27 mouse cellular contexts compared by ENCODE assay signal in the genomic region with DNA sequence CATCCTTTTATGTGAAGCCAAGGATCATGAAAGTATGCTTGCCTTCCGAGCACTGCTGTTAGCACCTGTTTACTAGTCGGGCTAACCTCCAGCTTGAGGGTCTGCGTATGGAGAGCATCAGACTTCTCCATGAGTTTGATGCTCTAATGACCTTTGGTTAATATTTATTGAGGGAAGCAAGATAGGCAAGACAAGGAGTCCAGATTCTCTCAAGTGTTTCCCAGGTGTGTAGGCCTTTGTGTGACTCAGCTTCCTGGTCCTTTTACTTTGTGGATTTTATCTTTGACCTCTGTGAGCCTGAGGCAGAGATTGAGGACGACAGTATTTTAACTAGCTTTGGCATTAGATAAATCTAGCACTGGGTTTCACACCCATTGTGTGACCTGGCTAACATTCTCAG. TPM values are rescaled to one million over a fixed set of nuclear protein-coding genes. Genes with fewer than 3 reads are reported as not detected.
A peak's percentile ranks its signal among the peaks of the same experiment; 100 is the strongest.
DNase-seq lines count a peak whose midpoint lies in the region; ATAC-seq and TF ChIP-seq lines count a peak whose summit lies in the region.
"Had no signal": no experiment of that assay in that cellular context is flagged by ENCODE, and none has a peak within 500 bp of the region (broad histone marks: within the 10 kb centered on the region; RNA-seq: fewer than 3 reads in every experiment).

No protein-coding gene starts in this region.

- H3K9me3 ChIP-seq in intestine, embryonic 14.5 days (ENCODE audit: control insufficient read depth, low read length): no peaks in the 10 kb centered on the region
- H3K9me3 ChIP-seq in stomach, postnatal 0 days (ENCODE audit: control insufficient read depth, low read length): no peaks in the 10 kb centered on the region
- H3K9me3 ChIP-seq in limb, embryonic 10.5 days (replicated peaks): no peaks in the 10 kb centered on the region
- H3K9me3 ChIP-seq: embryonic facial prominence, embryonic 12.5 days; forebrain, embryonic 15.5 days; G1E had no signal

- WGBS in intestine, embryonic 14.5 days: 49% methylated on average over 4 of the region's 4 CpGs
- WGBS in small intestine, adult 2 months: 28% methylated on average over 4 of the region's 4 CpGs
- 48% methylated on average over 4 of the region's 4 CpGs for WGBS in stomach, postnatal 0 days
- WGBS in limb, embryonic 10.5 days: 81% methylated on average over 4 of the region's 4 CpGs

- ATAC-seq in intestine, embryonic 14.5 days (replicated peaks; ENCODE audit: low FRiP score, low TSS enrichment, low read depth): peak; percentile 74
- ATAC-seq in stomach, postnatal 0 days (ENCODE audit: low FRiP score, low TSS enrichment): peak; percentile 58; the same call in 1 of the 2 replicates
- ATAC-seq: CD4-positive, CD25-positive, alpha-beta regulatory T cell, adult 4 months; forebrain, embryonic 15.5 days had no signal

- TF ChIP-seq CTCF in small intestine, adult 2 months (IDR thresholded peaks at IDR 0.05; ENCODE audit: extremely low read depth, insufficient read length, insufficient replicate concordance, low read depth, low read length): no peak
- TF ChIP-seq CTCF in stomach, postnatal 0 days (IDR thresholded peaks at IDR 0.05; ENCODE audit: low read depth): no peak

- H3K9ac ChIP-seq in intestine, embryonic 14.5 days (ENCODE audit: low read length): no peak overlapping the region
- H3K9ac ChIP-seq in stomach, postnatal 0 days (ENCODE audit: low read length): no peak overlapping the region
- H3K9ac ChIP-seq: embryonic facial prominence, embryonic 12.5 days; forebrain, embryonic 15.5 days; heart, embryonic 12.5 days had no signal

- intact Hi-C loops in heart, postnatal 14 days (cut with DNase I): no loop called here

- DNase-seq in heart, adult 11 months: peak; percentile 44
- no peak for DNase-seq in heart, postnatal 14 days
- no peak for DNase-seq in intestine, embryonic 14.5 days (ENCODE audit: low spot score)
- DNase-seq in stomach, postnatal 0 days (ENCODE audit: low spot score): no peak
- DNase-seq in frontal cortex, postnatal 14 days (ENCODE audit: low spot score in 2 of 2): no peak
- DNase-seq in limb, embryonic 10.5 days (ENCODE audit: low spot score): no peak
- DNase-seq: adrenal gland, adult 8-10 months; adrenal gland, postnatal 36 days; B cell, adult 2 months; cerebellum, adult 11 months; cerebellum, adult 9-10 months; cerebellum, postnatal 25 days; gastrocnemius, postnatal 14 days; heart, postnatal 36 days had no signal

- H3K4me1 ChIP-seq in intestine, embryonic 14.5 days (replicated peaks; ENCODE audit: control insufficient read depth, insufficient read depth, low read length): no peaks in the 10 kb centered on the region; the same call in 1 of the 2 replicates
- H3K4me1 ChIP-seq in small intestine, adult 2 months (ENCODE audit: control insufficient read depth, insufficient read depth, insufficient read length, low read length): peaks cover 11% of the 10 kb centered on the region; the same call in 1 of the 2 replicates
- no peaks in the 10 kb centered on the region for H3K4me1 ChIP-seq in stomach, postnatal 0 days (replicated peaks; ENCODE audit: control insufficient read depth, insufficient read depth)
- no peaks in the 10 kb centered on the region for H3K4me1 ChIP-seq in limb, embryonic 10.5 days
- H3K4me1 ChIP-seq: embryonic facial prominence, embryonic 12.5 days; forebrain, embryonic 15.5 days had no signal

- no peak overlapping the region; the same call in 1 of the 2 replicates for H3K27ac ChIP-seq in intestine, embryonic 14.5 days (ENCODE audit: low read depth)
- H3K27ac ChIP-seq in small intestine, adult 2 months (ENCODE audit: insufficient read depth, low read depth, low read length): peak overlapping the region; percentile 91
- no peak overlapping the region for H3K27ac ChIP-seq in stomach, postnatal 0 days (replicated peaks)
- H3K27ac ChIP-seq in limb, embryonic 10.5 days: no peak overlapping the region
- H3K27ac ChIP-seq: embryonic facial prominence, embryonic 12.5 days; forebrain, embryonic 15.5 days had no signal

- peaks cover 12% of the 10 kb centered on the region; the same call in 1 of the 2 replicates for H3K36me3 ChIP-seq in intestine, embryonic 14.5 days (ENCODE audit: control insufficient read depth, insufficient read depth, low read length)
- peaks cover 22% of the 10 kb centered on the region for H3K36me3 ChIP-seq in small intestine, adult 2 months (ENCODE audit: control insufficient read depth, insufficient read depth, low read length)
- 0 out of 2 replicates have a peak, but pooled peaks cover 1% of the 10 kb centered on the region for H3K36me3 ChIP-seq in stomach, postnatal 0 days (ENCODE audit: control insufficient read depth, insufficient read depth, low read length)
- peaks cover 8% of the 10 kb centered on the region for H3K36me3 ChIP-seq in limb, embryonic 10.5 days

- H3K4me3 ChIP-seq in intestine, embryonic 14.5 days (ENCODE audit: low read depth, low read length): peak overlapping the region; percentile 21; the same call in 1 of the 2 replicates
- H3K4me3 ChIP-seq in small intestine, adult 2 months (ENCODE audit: low read depth, low read length): peak overlapping the region; percentile 10; the same call in 1 of the 2 replicates
- H3K4me3 ChIP-seq in stomach, postnatal 0 days (ENCODE audit: low read depth, low read length): no peak overlapping the region
- no peak overlapping the region for H3K4me3 ChIP-seq in limb, embryonic 10.5 days
- H3K4me3 ChIP-seq: embryonic facial prominence, embryonic 12.5 days; forebrain, embryonic 15.5 days; heart, embryonic 12.5 days had no signal

- TF ChIP-seq POLR2A in small intestine, adult 2 months (IDR thresholded peaks at IDR 0.05; ENCODE audit: low read depth, low read length): no peak

- H3K27me3 ChIP-seq in intestine, embryonic 14.5 days (replicated peaks; ENCODE audit: control insufficient read depth, insufficient read depth, low read length): no peaks in the 10 kb centered on the region
- H3K27me3 ChIP-seq in small intestine, adult 2 months (ENCODE audit: control insufficient read depth, insufficient read depth, low read length): no peaks in the 10 kb centered on the region
- no peaks in the 10 kb centered on the region for H3K27me3 ChIP-seq in stomach, postnatal 0 days (ENCODE audit: control insufficient read depth, insufficient read depth, low read length)
- no peaks in the 10 kb centered on the region for H3K27me3 ChIP-seq in limb, embryonic 10.5 days (ENCODE audit: low read depth, poor library complexity, severe bottlenecking)
- H3K27me3 ChIP-seq: embryonic facial prominence, embryonic 12.5 days; forebrain, embryonic 15.5 days; heart, embryonic 12.5 days had no signal

- TF ChIP-seq EP300 in stomach, postnatal 0 days (optimal IDR thresholded peaks at IDR 0.05): no peak

- H3K4me2 ChIP-seq in intestine, embryonic 14.5 days (ENCODE audit: low read length): peak overlapping the region; percentile 5; the same call in 1 of the 2 replicates
- H3K4me2 ChIP-seq in stomach, postnatal 0 days (replicated peaks; ENCODE audit: low read depth): no peak overlapping the region
- H3K4me2 ChIP-seq: embryonic facial prominence, embryonic 12.5 days; forebrain, embryonic 15.5 days; heart, embryonic 12.5 days had no signal

RNA-seq across cellular contexts. Expression of a gene that starts 1.6 kb away (rescaled TPM):
- not detected for total RNA-seq in heart, postnatal 14 days (2021)
- 86.0 and 95.7 TPM in 2 replicates for polyA plus RNA-seq in intestine, embryonic 14.5 days (2014; fragmentation: Nextera tagmentation; extraction: Ambion mirVana)
- polyA plus RNA-seq in small intestine, adult 2 months (2012; rRNA removed): 38.1 and 224 TPM in 2 replicates
- 0.21 and 1.0 TPM in 2 replicates for polyA plus RNA-seq in stomach, postnatal 0 days (2015; fragmentation: Nextera tagmentation; extraction: Ambion mirVana)
- 0.25 TPM in 1 of 2 replicates, not detected in the other for polyA plus RNA-seq in limb, embryonic 10.5 days (2016; fragmentation: Nextera tagmentation; extraction: Ambion mirVana)
- total RNA-seq: adrenal gland, adult 8-10 months; adrenal gland, postnatal 36 days; G1E; gastrocnemius, postnatal 14 days; heart, adult 8-10 months; heart, postnatal 36 days had no signal
- polyA plus RNA-seq: brain, embryonic 14.5 days; cortical plate, adult 2 months; embryonic facial prominence, embryonic 12.5 days; forebrain, embryonic 15.5 days; G1E; gonadal fat pad, adult 2 months; heart, embryonic 12.5 days; hindbrain, embryonic 11.5 days had no signal

RNA-seq across cellular contexts. Expression of a gene that starts 4.4 kb away (rescaled TPM):
- not detected for total RNA-seq in heart, postnatal 14 days (2021)
- not detected in 2 replicates for polyA plus RNA-seq in intestine, embryonic 14.5 days (2014; fragmentation: Nextera tagmentation; extraction: Ambion mirVana)
- polyA plus RNA-seq in small intestine, adult 2 months (2012; rRNA removed): not detected in 2 replicates
- polyA plus RNA-seq in stomach, postnatal 0 days (2015; fragmentation: Nextera tagmentation; extraction: Ambion mirVana): not detected in 2 replicates
- polyA plus RNA-seq in limb, embryonic 10.5 days (2016; fragmentation: Nextera tagmentation; extraction: Ambion mirVana): not detected in 2 replicates
- total RNA-seq: adrenal gland, adult 8-10 months; adrenal gland, postnatal 36 days; G1E; gastrocnemius, postnatal 14 days; heart, adult 8-10 months; heart, postnatal 36 days had no signal
- polyA plus RNA-seq: brain, embryonic 14.5 days; CD4-positive, CD25-positive, alpha-beta regulatory T cell, adult 4 months; cortical plate, adult 2 months; embryonic facial prominence, embryonic 12.5 days; forebrain, embryonic 11.5 days; forebrain, embryonic 15.5 days; G1E; gonadal fat pad, adult 2 months; heart, embryonic 12.5 days; heart, embryonic 16.5 days; hindbrain, embryonic 11.5 days had no signal

RNA-seq across cellular contexts. Expression of a gene that starts 42.0 kb away (rescaled TPM):
- total RNA-seq in heart, postnatal 14 days (2021): 100 to 1,000 TPM; 183 to 184 TPM
- 199 and 220 TPM in 2 replicates for polyA plus RNA-seq in intestine, embryonic 14.5 days (2014; fragmentation: Nextera tagmentation; extraction: Ambion mirVana)
- 22.3 and 31.7 TPM in 2 replicates for polyA plus RNA-seq in small intestine, adult 2 months (2012; rRNA removed)
- 149 and 151 TPM in 2 replicates for polyA plus RNA-seq in stomach, postnatal 0 days (2015; fragmentation: Nextera tagmentation; extraction: Ambion mirVana)
- polyA plus RNA-seq in limb, embryonic 10.5 days (2016; fragmentation: Nextera tagmentation; extraction: Ambion mirVana): 182 and 216 TPM in 2 replicates

Comparison
In these comparisons a context has a peak if more than half of its experiments do, and no peak if none do; other contexts are left out.
1. H3K4me3 ChIP-seq: peak in intestine, embryonic 14.5 days (single experiment) and small intestine, adult 2 months (single experiment); none in stomach, postnatal 0 days (single experiment) and limb, embryonic 10.5 days (single experiment).
2. RNA of a gene that starts 1.6 kb away (polyA plus RNA-seq): 86.0 to 95.7 TPM in intestine, embryonic 14.5 days and 38.1 to 224 TPM in small intestine, adult 2 months; 0.21 to 1.0 TPM in stomach, postnatal 0 days and 0.25 TPM in limb, embryonic 10.5 days; every median in the first group is over 10 times any median in the second.